Mouse (Mus musculus) E14TG2a.4 (cell line): ENCODE results near the gene Uxt.

Experiments used
- CTCF ChIP-seq: conservative IDR thresholded peaks from 2 replicates; pipeline ENCODE4 v1.5.1; 2014; ENCODE audit warnings: low read length
- NANOG ChIP-seq: IDR thresholded peaks from 2 replicates; pipeline ENCODE4 v1.6.1; 2014; ENCODE audit warnings: borderline replicate concordance, low read length, mixed read lengths
- POU5F1 ChIP-seq: IDR thresholded peaks from 2 replicates; pipeline ENCODE4 v1.6.1; 2014; ENCODE audit warnings: low read length, borderline replicate concordance

DNA sequence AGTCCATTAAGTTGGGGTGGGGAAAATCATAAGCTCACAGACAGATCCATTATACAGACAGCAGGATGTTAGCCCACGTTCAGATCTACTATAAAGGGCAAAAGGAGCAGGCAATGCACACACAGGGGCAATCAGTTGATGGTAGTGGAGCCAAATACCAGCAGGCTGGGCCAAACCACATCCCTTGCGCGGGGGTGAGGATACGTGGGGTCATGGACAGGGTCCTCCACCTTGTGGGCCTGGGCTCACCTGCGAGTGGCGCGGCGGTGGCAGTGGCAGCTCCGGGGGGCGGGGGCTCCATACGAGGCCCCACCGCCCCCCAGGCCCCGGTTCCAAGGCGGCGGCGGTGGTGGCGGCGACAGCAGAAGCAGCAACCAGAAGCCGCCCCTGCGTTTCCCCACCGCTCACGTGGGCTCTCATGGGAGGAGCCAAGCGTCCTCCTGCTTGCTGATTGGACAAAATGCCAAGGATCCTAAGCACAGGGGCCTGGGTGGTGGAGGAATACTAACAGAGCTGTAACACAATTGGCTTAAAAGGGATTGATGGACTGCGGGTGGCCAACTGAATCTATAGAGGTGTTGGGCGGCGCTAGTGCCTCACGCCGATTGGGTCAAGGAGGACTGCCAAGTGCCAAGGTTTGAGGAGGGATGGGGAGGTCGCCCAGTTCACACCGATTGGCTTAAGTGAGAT lies 11.5 kb downstream of the Uxt start, which contains the start of gene Elk1:
- TF ChIP-seq CTCF (no peak), POU5F1 (no peak), NANOG (no peak)
